Mouse (Mus musculus): ENCODE data around the gene Ccr4. TPM values are rescaled to one million over a fixed set of nuclear protein-coding genes. Genes with fewer than 3 reads are reported as not detected.

The Ccr4 gene
- polyA plus RNA-seq, 1 experiment from 2014 or later, result not detected

Other genes with a start within 250 kb of the Ccr4 start
- 0.57 TPM in 1 of 3 replicates, not detected in the others for gene Bcl2a1c, start 174.8 kb downstream of the Ccr4 start, polyA plus RNA-seq (2018)
- gene Crtap, start 114.2 kb downstream of the Ccr4 start, polyA plus RNA-seq (2018), result 58.8 to 145 TPM (median 96.5 TPM) in 3 replicates
- 100 to 183 TPM (median 148 TPM) in 3 replicates for gene Glb1, start 103.8 kb downstream of the Ccr4 start, polyA plus RNA-seq (2018)
- gene Tmppe, start 103.8 kb downstream of the Ccr4 start, polyA plus RNA-seq (2018), result 6.0 to 12.5 TPM (median 9.7 TPM) in 3 replicates
- not detected in 3 replicates for gene C130032M10Rik, start 10.8 kb upstream of the Ccr4 start, polyA plus RNA-seq (2018)
- gene Trim71, start 59.5 kb upstream of the Ccr4 start, polyA plus RNA-seq (2018), result not detected in 3 replicates
- gene Cnot10, start 135.3 kb upstream of the Ccr4 start, polyA plus RNA-seq (2018), result 13.8 to 17.7 TPM (median 14.6 TPM) in 3 replicates
- gene Dync1li1, start 183.9 kb upstream of the Ccr4 start, polyA plus RNA-seq (2018), result 39.8 to 54.4 TPM (median 39.9 TPM) in 3 replicates
- gene Cmtm6, start 226.2 kb upstream of the Ccr4 start, polyA plus RNA-seq (2018), result 61.4 to 121 TPM (median 79.5 TPM) in 3 replicates

All from macrophage (primary cell).